16 mouse cellular contexts compared by ENCODE assay signal in genomic region chr10:32393859-32394521, GRCm38 (mm10).
"Had no signal": no experiment of that assay in that cellular context is flagged by ENCODE, and none has a peak within 500 bp of the region (broad histone marks: within the 10 kb centered on the region; RNA-seq: fewer than 3 reads in every experiment).

No protein-coding gene starts in this region.

- H3K36me3 ChIP-seq: neural tube, embryonic 13.5 days; neural tube, embryonic 15.5 days; stomach, embryonic 15.5 days had no signal

- H3K9ac ChIP-seq: neural tube, embryonic 13.5 days; neural tube, embryonic 15.5 days; stomach, embryonic 15.5 days had no signal

- H3K4me2 ChIP-seq: neural tube, embryonic 13.5 days; neural tube, embryonic 15.5 days; stomach, embryonic 15.5 days had no signal

- H3K4me3 ChIP-seq: neural tube, embryonic 13.5 days; neural tube, embryonic 15.5 days; stomach, embryonic 15.5 days had no signal

- H3K4me1 ChIP-seq: neural tube, embryonic 13.5 days; neural tube, embryonic 15.5 days; stomach, embryonic 15.5 days had no signal

- H3K9me3 ChIP-seq: neural tube, embryonic 13.5 days; neural tube, embryonic 15.5 days; stomach, embryonic 15.5 days had no signal

- H3K27me3 ChIP-seq: neural tube, embryonic 13.5 days; neural tube, embryonic 15.5 days; stomach, embryonic 15.5 days had no signal

- DNase-seq: retina, postnatal 1 day; right cerebral cortex, adult 18-20 months; right cerebral cortex, postnatal 14 days; right cerebral cortex, postnatal 25 days; right cerebral cortex, postnatal 4 days; spleen, adult 18-20 months; thymus, adult 18-20 months; thymus, adult 2 months; thymus, postnatal 14 days; thymus, postnatal 25 days; thymus, postnatal 36 days; thymus, postnatal 4 days had no signal

- H3K27ac ChIP-seq: neural tube, embryonic 13.5 days; neural tube, embryonic 15.5 days; stomach, embryonic 15.5 days; stomach, postnatal 0 days had no signal
